Mouse (Mus musculus) CH12F3 (cell line): ENCODE data around the gene Arl6ip6.

Experiments
- in situ Hi-C: fragments of 300-500 bp; cut with MboI; formaldehyde crosslinking; loops from 2 replicates; pipeline ENCODE4 v1.14.3; 2020; ENCODE audit warnings: low sequenced_read_pairs

The Arl6ip6 gene

DNA sequence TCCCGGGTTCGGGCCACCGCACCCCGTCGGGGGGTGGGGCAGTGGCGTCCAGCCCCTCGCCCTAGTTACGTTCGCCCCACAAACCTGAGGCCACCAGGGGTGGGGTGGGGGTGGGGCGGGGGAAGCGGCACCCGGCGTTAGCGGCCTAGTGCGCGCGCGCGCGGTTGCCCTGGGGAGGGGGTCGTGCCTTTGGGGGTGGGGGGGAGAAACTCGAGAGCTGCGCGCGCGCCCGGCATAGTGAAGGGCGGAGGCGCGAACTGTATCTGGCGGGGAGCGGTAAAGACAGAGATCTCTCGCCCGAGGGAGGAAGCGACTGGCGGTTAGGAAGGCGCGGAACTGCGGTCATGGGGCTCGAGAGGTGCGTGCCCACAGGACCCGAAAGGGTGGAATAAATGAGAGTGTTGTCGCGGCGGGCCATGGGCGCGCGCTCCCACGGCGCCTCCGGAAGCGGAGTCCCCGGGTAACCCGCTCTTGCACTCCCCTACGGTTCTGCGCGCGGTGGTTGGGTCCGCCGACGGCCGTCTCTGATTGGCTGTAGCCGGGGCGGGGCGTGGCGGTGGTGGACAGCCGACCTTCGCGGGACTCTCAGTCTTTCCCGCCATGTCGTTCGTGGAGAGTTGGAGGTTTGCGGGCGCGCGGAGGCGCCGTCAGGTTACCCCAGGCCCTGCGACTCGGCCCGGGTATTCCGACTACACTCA lies at the start of gene Arl6ip6:
Gene Arl6ip6 (plus strand): TSS at position 204 of the 698 bp plus-strand sequence.
- in situ Hi-C loops, result no loop called here

DNA sequence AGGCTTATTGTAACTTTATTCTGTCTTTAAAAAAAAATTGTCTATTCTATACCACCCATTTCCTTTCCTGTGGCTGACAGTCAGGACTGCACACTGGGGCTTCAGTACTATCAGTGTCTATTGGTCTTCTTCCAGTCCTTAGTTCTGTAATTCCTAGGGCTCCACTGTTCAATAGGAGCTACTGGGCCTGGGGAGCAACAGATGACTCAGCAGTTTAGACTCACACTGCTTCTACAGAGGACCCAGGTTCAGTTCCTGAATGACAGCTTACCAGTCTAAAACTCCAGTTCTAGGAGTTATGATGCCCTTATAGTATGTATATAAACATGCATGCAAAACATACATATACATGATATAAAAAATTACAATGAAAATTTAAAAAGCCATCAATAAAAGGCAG lies 44.7 kb upstream of the Arl6ip6 start:
- in situ Hi-C loops, result no loop called here

DNA sequence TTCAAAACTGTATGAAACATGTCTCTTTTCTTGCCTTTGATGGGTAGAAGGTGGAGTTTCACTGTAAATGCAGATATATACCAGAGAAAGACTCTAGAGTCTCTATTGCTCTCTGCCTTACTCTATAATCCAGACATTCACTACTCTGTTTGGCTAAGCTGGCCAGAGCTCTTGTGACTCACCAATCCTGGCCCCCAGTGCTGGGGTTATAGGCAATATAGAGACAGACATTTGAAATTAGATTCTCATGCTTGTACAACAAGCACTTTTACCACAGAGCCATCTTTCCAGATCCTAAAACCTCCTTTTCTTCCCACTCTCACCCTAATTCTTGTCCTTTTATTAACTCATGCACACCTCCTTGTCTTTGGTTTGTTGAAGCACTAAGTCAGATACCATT lies 17.6 kb upstream of the Arl6ip6 start:
- in situ Hi-C loops, result no loop called here

DNA sequence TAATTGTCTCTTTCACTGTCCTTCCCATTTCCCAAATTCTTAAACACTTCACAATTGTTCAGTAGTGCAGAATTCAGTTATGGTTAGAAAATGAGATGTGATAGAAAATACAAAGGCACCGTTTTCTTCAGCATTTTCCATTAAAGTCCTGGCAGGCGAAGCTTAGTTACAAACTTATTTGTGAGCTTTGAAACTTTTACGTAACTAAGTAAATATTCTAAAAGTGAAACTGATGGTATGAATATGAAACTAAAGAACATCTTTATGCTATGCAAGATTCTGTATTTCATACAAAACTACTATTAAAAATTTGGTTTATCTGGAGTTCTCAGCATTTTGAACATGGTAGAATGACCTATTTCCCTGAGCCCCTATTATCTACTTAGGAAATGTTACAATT lies 12.6 kb upstream of the Arl6ip6 start:
- in situ Hi-C loops, result no loop called here

DNA sequence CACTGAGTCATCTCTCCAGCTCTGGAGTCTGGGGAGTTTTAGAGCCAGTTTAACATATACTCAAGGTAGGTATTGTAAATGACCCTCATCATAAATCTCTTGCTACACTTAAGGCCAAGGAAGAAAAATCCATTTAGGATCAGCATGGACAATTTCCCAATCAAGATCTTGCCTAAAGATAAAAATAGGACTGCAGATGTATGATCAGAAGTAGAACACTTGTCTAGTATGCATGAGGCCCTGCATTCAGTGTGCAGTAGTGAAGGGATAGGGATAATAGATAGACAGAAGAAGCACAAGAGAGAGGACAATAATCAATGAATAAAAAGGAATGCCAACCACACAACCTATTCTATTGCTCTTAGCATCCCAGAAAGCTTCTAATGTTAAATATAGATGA lies 11.7 kb upstream of the Arl6ip6 start:
- in situ Hi-C loops, result no loop called here

DNA sequence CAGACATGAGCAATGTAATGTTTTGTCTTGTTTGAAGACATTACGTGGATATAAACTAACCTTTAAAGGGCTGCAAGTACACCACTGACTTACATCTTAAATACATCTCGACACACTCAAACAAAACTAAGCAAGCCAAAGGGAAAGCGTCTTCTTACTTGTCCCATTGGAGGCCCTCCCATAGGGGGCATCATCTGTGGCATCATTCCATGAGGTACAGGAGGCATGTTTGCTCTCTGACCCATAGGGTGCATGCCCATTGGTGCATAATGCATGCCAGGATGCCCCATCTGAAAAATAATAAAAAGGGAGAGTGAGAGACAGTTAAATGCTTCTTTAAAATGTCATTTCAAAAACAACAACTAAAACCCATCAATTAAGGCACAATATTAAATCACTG lies 1.7 kb upstream of the Arl6ip6 start:
- in situ Hi-C loops, result no loop called here

DNA sequence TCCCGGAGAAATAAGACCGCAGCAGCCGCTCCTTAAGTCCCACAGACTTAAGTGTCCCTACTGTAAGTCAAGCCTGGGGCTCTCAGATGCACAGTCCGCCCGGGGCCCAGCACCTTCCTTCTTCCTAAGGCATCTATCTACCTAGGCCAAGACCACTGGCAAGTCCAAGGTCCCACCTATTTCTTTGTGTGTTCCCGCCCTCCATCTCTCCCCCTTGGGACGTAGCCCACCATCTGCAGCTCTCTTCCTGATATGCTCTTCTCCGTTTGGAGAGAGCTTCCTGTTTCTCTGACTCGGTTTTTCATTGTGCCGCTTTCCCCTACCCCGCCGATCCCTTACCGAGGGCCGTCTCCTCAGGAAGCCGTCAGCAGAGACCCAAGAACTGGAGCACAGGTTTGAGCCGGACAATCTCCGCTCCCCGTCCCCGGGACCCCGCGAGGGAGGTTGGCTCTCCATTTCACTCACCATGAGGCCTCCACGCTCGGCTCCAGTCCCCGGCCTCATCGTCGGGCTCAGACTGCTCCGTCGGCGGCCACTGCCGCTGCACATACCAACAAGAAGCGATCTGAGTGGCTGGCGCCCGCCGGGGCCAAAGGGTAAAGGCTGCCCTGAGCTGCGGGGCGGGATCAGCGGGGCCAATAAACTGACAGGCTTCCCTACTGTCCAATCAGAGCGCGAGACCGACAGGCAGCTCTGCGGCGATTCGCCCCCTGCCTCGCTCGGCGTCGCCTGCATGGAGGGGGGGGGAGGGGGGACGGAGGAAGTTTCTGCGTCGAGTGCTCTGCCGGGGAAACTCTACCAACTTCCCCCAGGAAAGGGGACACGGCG lies 628 bp upstream of the Arl6ip6 start, which contains the start of gene Prpf40a:
Gene Prpf40a (minus strand): TSS at position 601 of the 828 bp plus-strand sequence.
- in situ Hi-C loops, result no loop called here

DNA sequence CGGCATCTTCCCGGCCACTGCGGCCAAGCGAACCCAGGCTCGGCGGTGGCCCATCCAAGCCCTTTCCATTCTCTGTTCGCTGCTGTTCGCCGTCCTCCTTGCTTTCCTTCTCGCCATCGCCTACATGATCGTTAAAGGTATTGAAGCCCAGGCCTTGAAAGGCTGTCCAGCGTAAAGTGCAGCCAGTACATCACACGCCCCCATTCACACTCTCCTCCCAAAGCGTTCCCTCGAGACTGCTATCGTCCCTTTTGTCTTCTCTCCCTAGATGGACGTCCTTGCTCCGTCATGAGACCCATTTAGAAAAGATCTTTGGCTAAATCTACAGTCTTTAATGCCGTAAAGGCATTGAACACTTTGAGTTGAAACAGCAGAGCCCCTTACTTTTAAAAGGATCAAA lies 860 bp downstream of the Arl6ip6 start:
- in situ Hi-C loops, result no loop called here

DNA sequence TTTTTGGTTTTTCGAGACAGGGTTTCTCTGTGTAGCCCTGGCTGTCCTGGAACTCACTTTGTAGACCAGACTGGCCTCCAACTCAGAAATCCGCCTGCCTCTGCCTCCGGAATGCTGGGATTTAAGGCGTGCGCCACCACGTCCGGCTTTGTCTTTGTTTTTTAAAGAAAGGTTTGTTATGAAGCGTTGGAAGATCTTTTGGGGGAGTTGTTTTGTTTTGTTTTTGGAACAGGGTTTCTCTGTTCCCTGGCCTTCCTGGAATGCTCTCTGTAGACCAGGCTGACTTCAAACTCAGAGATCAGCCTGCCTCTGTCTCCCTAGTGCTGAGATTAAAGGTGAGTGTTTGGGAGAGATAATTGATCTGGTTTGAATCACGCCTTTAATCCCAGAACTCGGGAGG lies 4.9 kb downstream of the Arl6ip6 start:
- in situ Hi-C loops, result no loop called here

DNA sequence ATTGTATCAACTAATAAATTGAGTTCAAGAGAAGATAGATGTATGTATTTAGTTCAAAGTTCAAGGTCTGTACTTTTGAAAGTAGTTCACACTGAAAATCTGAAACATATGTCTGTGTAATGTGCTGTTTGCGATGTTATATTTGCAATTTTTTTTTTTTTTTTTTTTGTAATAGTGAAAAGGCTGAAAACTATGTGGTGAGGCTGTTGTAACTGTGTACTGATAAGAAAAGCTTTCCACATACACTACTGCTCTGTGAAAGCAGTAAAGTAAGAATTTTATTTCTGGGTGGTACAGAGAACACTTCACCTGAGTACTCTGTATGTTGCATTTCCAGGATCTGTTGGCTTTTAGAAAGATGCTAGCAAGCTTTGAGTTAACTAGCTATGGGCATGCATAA lies 7.7 kb downstream of the Arl6ip6 start:
- in situ Hi-C loops, result no loop called here

DNA sequence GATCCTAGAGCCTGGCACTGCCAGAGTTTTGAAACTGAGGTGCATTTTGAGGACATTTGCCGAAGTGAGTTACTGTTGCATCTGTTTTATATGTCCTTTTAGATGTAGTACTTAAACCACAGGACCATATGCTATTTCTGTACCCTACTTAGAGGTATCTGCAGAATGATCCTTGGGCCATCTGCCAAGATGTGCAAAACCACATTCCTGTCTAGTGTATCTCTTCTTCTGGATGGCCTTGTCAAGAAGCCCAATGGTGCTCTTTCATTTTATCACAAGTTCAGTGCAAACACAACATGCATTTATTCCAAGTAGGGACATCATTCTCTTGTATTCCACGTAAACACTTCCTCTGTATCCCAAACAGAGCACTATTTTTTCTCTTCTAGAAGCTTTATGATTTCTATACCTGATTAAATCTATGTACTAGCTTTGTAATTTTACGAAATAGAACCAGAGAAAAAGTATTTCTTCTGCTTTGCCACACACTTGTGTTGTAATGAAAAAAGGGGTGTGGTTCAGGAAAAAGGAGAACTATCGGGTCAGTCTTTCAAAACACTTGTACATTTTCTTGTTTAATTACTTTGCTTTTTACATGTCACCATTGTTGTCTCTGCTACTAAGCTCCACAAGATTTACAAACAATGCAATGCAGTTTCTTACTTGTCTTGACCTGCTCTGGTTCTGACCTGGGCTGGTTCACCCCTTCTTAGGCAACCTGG lies 8.8 kb downstream of the Arl6ip6 start:
- in situ Hi-C loops, result no loop called here

DNA sequence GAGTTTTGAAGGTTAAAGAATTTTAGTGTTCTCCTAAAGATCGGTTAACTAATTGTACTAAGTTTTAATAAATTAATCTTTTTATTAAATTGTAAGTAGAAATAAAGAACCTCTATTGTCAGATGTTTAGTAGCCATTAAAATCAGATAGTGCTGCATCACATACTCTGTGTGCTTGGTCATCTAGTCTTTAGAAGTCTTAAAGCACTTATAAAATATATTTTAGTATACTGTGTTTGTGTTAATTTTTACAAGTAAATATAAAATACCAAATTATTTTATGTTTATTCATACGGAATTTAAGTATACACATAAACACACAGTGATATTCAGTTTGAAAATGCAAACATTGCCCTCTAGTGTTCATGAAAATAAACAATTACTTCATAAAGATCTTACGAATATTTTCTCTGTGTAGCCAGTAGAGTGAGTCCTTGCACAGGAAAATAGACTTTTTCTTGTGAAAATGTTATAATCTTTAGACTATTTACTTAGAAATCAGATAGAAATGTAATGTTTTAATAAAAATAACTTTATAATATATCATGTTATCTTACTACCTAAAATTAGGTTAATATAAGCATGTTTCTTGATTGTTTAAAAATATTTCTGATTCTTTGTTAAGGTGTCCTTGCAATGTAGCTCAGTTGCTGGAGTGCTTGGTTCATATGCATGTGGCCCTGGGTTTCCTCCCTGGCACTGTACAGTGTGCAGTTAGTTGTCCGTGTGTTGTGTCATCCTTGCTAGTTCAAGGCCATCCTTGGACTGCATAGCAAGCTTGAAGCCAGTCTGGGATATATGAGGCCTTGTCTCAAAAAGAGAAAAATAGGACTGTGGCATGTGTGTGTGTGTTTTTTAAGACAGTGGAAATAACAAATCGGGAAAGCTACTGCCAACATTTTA lies 13.1 kb downstream of the Arl6ip6 start:
- in situ Hi-C loops, result no loop called here

DNA sequence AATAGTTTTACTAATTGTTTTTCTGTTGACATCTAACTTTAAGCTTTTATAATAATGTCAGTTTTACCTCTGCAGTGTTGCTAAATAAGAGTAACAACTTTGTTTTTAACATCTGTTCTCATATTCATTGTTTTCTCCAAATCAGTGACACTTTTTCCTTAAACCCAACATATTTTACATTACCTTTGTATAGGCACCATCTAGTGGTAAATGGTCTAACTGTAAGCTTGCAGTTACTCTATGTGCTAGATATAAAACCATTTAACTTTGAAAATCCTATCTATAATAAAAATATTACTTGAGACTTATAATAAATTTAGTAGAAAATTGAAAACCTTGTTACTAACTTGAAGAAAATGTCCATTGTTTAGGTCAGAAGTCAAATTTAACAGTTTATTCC lies 15.2 kb downstream of the Arl6ip6 start:
- in situ Hi-C loops, result no loop called here

DNA sequence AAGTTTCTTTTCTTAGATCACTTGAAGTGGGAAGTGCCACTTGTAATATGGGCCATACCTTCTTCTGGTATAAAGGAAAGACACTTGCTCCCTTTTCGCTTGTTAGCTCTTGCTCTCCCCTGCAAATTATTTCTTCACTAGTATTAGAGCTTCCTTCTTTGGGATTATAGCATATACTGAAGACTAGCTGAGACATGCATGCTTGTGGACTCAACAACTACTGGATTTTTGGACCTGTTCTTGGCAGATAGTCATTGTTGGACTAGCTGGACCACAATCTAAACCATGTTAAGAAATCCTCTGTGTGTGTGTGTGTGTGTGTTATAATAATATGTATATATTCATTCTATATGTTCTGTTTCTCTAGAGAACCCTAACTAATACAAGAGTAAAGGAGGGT lies 22.0 kb downstream of the Arl6ip6 start:
- in situ Hi-C loops, result no loop called here

DNA sequence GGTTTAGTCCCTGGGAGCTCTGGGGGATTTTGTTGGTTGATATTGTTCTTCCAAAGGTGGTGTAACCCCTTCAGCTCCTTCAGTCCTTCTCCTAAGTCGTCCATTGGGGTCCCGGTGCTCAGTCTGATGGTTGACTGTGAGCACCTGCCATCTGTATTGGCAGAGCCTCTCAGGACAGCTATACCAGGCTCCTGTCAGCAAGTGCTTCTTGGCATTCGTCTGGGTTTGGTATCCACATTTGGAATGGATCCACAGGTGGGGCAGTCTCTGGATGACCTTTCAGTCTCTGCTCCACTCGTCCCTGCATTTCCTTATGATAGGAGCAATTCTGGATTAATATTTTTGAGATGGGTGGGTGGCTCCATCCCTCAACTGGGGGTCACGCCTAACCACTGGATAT lies 30.7 kb downstream of the Arl6ip6 start:
- in situ Hi-C loops, result no loop called here

DNA sequence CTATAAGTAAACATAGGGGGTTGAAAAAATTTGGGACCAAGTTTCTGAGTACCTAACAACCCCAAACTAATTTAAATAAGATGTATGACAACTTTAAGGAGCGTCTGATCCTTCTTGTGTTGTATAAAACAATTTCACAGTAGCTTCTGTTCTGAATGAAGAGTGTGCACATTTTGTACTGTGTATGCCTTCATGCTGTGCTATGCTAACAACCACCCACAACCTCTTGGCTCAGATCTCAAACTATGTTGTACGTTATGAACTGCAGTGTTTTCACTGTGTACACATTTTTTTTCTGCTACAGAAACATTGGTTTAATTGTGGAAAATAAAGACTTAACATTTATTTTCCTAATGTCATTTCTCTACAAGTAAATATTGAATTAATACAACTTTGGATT lies 65.5 kb downstream of the Arl6ip6 start:
- in situ Hi-C loops, result no loop called here
